In the genomic region with DNA sequence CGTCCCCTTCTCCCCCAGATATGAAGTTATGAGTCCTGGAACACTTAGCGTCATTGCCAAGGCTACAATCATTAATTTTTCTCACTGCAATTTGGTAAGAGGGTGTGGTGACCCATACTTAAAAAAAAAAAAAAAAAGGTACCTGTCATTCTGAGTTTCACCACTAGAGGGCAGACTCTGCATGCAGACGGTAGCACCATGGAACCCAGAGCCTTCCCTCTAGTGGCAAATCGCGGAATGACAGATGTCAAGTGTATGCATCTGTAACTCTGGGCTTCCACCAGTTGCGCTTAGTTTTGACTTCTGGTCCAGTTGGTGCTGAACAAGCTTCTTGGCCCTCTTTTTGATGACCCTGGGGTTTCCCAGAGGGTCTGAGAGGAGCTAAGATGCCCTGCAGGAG, we compare ENCODE assay signal across 9 mouse cellular contexts. TPM values are rescaled to one million over a fixed set of nuclear protein-coding genes. Genes with fewer than 3 reads are reported as not detected.
DNase-seq lines count a peak whose midpoint lies in the region; ATAC-seq and TF ChIP-seq lines count a peak whose summit lies in the region.
"Had no signal": no experiment of that assay in that cellular context is flagged by ENCODE, and none has a peak within 500 bp of the region (broad histone marks: within the 10 kb centered on the region; RNA-seq: fewer than 3 reads in every experiment).

No protein-coding gene starts in this region.

- peak; percentile 79 for DNase-seq in heart, adult 8-10 months (ENCODE audit: low spot score)
- DNase-seq in ZHBTc4 (ENCODE audit: low read depth, low spot score): peak; percentile 95
- peak; percentile 73 to 85 for DNase-seq in heart, postnatal 36 days
- peak; percentile 49 to 82 for DNase-seq in left cerebral cortex, postnatal 10 days (ENCODE audit: extremely low spot score in 1 of 2, low spot score in 2 of 2)
- DNase-seq in telencephalon, adult 2 months (ENCODE audit: low read depth, low spot score): peak; percentile 65

- no peaks in the 10 kb centered on the region for H3K9me3 ChIP-seq in heart, embryonic 12.5 days (replicated peaks)
- H3K9me3 ChIP-seq: neural tube, embryonic 13.5 days had no signal

- H3K4me3 ChIP-seq in heart, embryonic 12.5 days: no peak overlapping the region
- no peak overlapping the region for H3K4me3 ChIP-seq in cortical plate, adult 2 months (ENCODE audit: insufficient read depth, low read length)
- H3K4me3 ChIP-seq: neural tube, embryonic 13.5 days had no signal

- 18% methylated on average over 6 of the region's 6 CpGs for WGBS in heart, embryonic 12.5 days

- intact Hi-C loops in heart, postnatal 36 days (cut with DNase I): loop anchor here (1.0 kb wide), 1 partner anchor 34 kb away; no protein-coding TSS in a partner anchor
- intact Hi-C loops in left cerebral cortex, postnatal 10 days (cut with DNase I): no loop called here

- no peak overlapping the region for H3K27ac ChIP-seq in heart, embryonic 12.5 days (ENCODE audit: poor library complexity, severe bottlenecking)
- H3K27ac ChIP-seq in cortical plate, adult 2 months (ENCODE audit: insufficient read depth, low read length): no peak overlapping the region
- H3K27ac ChIP-seq: neural tube, embryonic 13.5 days had no signal

- no peak overlapping the region for H3K4me2 ChIP-seq in heart, embryonic 12.5 days
- H3K4me2 ChIP-seq: neural tube, embryonic 13.5 days had no signal

- no peaks in the 10 kb centered on the region for H3K36me3 ChIP-seq in heart, embryonic 12.5 days
- H3K36me3 ChIP-seq: neural tube, embryonic 13.5 days had no signal

- H3K4me1 ChIP-seq in heart, embryonic 12.5 days (replicated peaks): no peaks in the 10 kb centered on the region
- H3K4me1 ChIP-seq in cortical plate, adult 2 months (ENCODE audit: control insufficient read depth, insufficient read depth, low read length): no peaks in the 10 kb centered on the region
- H3K4me1 ChIP-seq: neural tube, embryonic 13.5 days had no signal

- H3K27me3 ChIP-seq in heart, embryonic 12.5 days (replicated peaks): peaks cover 22% of the 10 kb centered on the region
- H3K27me3 ChIP-seq: neural tube, embryonic 13.5 days had no signal

- H3K9ac ChIP-seq in heart, embryonic 12.5 days: no peak overlapping the region
- H3K9ac ChIP-seq: neural tube, embryonic 13.5 days had no signal

- no peak for TF ChIP-seq POLR2A in cortical plate, adult 2 months (IDR thresholded peaks at IDR 0.05; ENCODE audit: extremely low read depth, insufficient read depth, low read length)

- ATAC-seq in heart, embryonic 12.5 days (ENCODE audit: insufficient number of reproducible peaks, low FRiP score): no peak
- peak; percentile 83 for ATAC-seq in monocyte, adult 5-6 weeks (replicated peaks; ENCODE audit: insufficient number of reproducible peaks, low FRiP score, low TSS enrichment, poor library complexity, severe bottlenecking)

- peak; percentile 100 for TF ChIP-seq CTCF in cortical plate, adult 2 months (IDR thresholded peaks at IDR 0.05; ENCODE audit: extremely low read depth, insufficient read depth, low read length)

RNA-seq across cellular contexts. Expression of a gene that starts 11.0 kb away (rescaled TPM):
- total RNA-seq in heart, adult 8-10 months (2022): not detected
- polyA plus RNA-seq in heart, embryonic 12.5 days (2016; fragmentation: Nextera tagmentation; extraction: Ambion mirVana): not detected in 2 replicates
- polyA plus RNA-seq in cortical plate, adult 2 months (2012; rRNA removed): not detected in 2 replicates
- not detected for total RNA-seq in heart, postnatal 36 days (2021)
- total RNA-seq in left cerebral cortex, postnatal 10 days (2021): not detected
- total RNA-seq in monocyte, adult 5-6 weeks (2017): not detected in 3 replicates
- polyA plus RNA-seq: neural tube, embryonic 13.5 days had no signal

RNA-seq across cellular contexts. Expression of a gene that starts 23.1 kb away (rescaled TPM):
- total RNA-seq in heart, adult 8-10 months (2022): not detected
- not detected in 2 replicates for polyA plus RNA-seq in heart, embryonic 12.5 days (2016; fragmentation: Nextera tagmentation; extraction: Ambion mirVana)
- not detected in 2 replicates for polyA plus RNA-seq in cortical plate, adult 2 months (2012; rRNA removed)
- not detected for total RNA-seq in heart, postnatal 36 days (2021)
- not detected for total RNA-seq in left cerebral cortex, postnatal 10 days (2021)
- not detected in 3 replicates for total RNA-seq in monocyte, adult 5-6 weeks (2017)
- polyA plus RNA-seq: neural tube, embryonic 13.5 days had no signal

RNA-seq across cellular contexts. Expression of a gene that starts 26.3 kb away (rescaled TPM):
- under 1 TPM; 0.14 to 0.37 (median 0.27) TPM for total RNA-seq in heart, adult 8-10 months (2022)
- 0.46 and 0.72 TPM in 2 replicates for polyA plus RNA-seq in heart, embryonic 12.5 days (2016; fragmentation: Nextera tagmentation; extraction: Ambion mirVana)
- 1.8 and 1.9 TPM in 2 replicates for polyA plus RNA-seq in cortical plate, adult 2 months (2012; rRNA removed)
- total RNA-seq in heart, postnatal 36 days (2021): under 1 TPM; 0.19 to 0.39 TPM
- total RNA-seq in left cerebral cortex, postnatal 10 days (2021): under 1 TPM; 0.41 to 0.47 TPM
- not detected in 3 replicates for total RNA-seq in monocyte, adult 5-6 weeks (2017)
- polyA plus RNA-seq: neural tube, embryonic 13.5 days had no signal

RNA-seq across cellular contexts. Expression of a gene that starts 45.2 kb away (rescaled TPM):
- total RNA-seq in heart, adult 8-10 months (2022): not detected
- polyA plus RNA-seq in heart, embryonic 12.5 days (2016; fragmentation: Nextera tagmentation; extraction: Ambion mirVana): 0.39 and 0.49 TPM in 2 replicates
- polyA plus RNA-seq in cortical plate, adult 2 months (2012; rRNA removed): 1.1 and 1.2 TPM in 2 replicates
- total RNA-seq in heart, postnatal 36 days (2021): not detected
- under 1 TPM; 0.43 to 0.59 TPM for total RNA-seq in left cerebral cortex, postnatal 10 days (2021)
- not detected in 3 replicates for total RNA-seq in monocyte, adult 5-6 weeks (2017)

RNA-seq across cellular contexts. Expression of a gene that starts 48.2 kb away (rescaled TPM):
- total RNA-seq in heart, adult 8-10 months (2022): not detected
- polyA plus RNA-seq in heart, embryonic 12.5 days (2016; fragmentation: Nextera tagmentation; extraction: Ambion mirVana): not detected in 2 replicates
- polyA plus RNA-seq in cortical plate, adult 2 months (2012; rRNA removed): 0.09 and 0.10 TPM in 2 replicates
- not detected for total RNA-seq in heart, postnatal 36 days (2021)
- total RNA-seq in left cerebral cortex, postnatal 10 days (2021): not detected
- not detected in 3 replicates for total RNA-seq in monocyte, adult 5-6 weeks (2017)
- polyA plus RNA-seq: neural tube, embryonic 13.5 days had no signal
